In genomic region chr13:51799735-51800522, GRCm38 (mm10) we compare ENCODE assay signal across 16 mouse cellular contexts. TPM values are rescaled to one million over a fixed set of nuclear protein-coding genes. Genes with fewer than 3 reads are reported as not detected.
DNase-seq lines count a peak whose midpoint lies in the region; ATAC-seq and TF ChIP-seq lines count a peak whose summit lies in the region.
"Had no signal": no experiment of that assay in that cellular context is flagged by ENCODE, and none has a peak within 500 bp of the region (broad histone marks: within the 10 kb centered on the region; RNA-seq: fewer than 3 reads in every experiment).

No protein-coding gene starts in this region.

- H3K4me3 ChIP-seq in spleen, adult 2 months (ENCODE audit: extremely low read depth, insufficient read depth, insufficient read length), result no peak overlapping the region
- H3K4me3 ChIP-seq: embryonic facial prominence, embryonic 13.5 days; heart, embryonic 15.5 days; hindbrain, embryonic 13.5 days; limb, embryonic 12.5 days; stomach, embryonic 15.5 days had no signal

- H3K27ac ChIP-seq in spleen, adult 2 months (ENCODE audit: insufficient read depth, low read length), result peak overlapping the region; percentile 60
- H3K27ac ChIP-seq: embryonic facial prominence, embryonic 13.5 days; heart, embryonic 15.5 days; hindbrain, embryonic 13.5 days; limb, embryonic 12.5 days; stomach, embryonic 15.5 days had no signal

- DNase-seq in spleen, adult 2 months (ENCODE audit: low read depth in 1 of 2, low spot score in 2 of 2), result no peak
- no peak for DNase-seq in spleen, postnatal 14 days (ENCODE audit: low spot score in 2 of 2)
- peak; percentile 91 for DNase-seq in induced T-regulatory cell, adult 2 months (ENCODE audit: low read depth)
- peak; percentile 45 for DNase-seq in thymus, postnatal 4 days
- no peak for DNase-seq in heart, adult 11 months
- no peak for DNase-seq in gastrocnemius, postnatal 25 days
- no peak for DNase-seq in layer of hippocampus, postnatal 36 days
- DNase-seq: adrenal gland, postnatal 25 days; kidney, adult 2 months; kidney, postnatal 36 days had no signal

- H3K4me1 ChIP-seq in spleen, adult 2 months (ENCODE audit: control insufficient read depth, insufficient read depth, insufficient read length), result peaks cover 24% of the 10 kb centered on the region; the same call in 1 of the 2 replicates
- H3K4me1 ChIP-seq: heart, embryonic 15.5 days; limb, embryonic 12.5 days; stomach, embryonic 15.5 days had no signal

- no peak for TF ChIP-seq POLR2A in spleen, adult 2 months (IDR thresholded peaks at IDR 0.05; ENCODE audit: low read depth, low read length)

- no peaks in the 10 kb centered on the region for H3K36me3 ChIP-seq in spleen, adult 2 months (ENCODE audit: control insufficient read depth, insufficient read depth, low read length)
- H3K36me3 ChIP-seq: embryonic facial prominence, embryonic 13.5 days; heart, embryonic 15.5 days; hindbrain, embryonic 13.5 days; limb, embryonic 12.5 days; stomach, embryonic 15.5 days had no signal

- TF ChIP-seq CTCF in spleen, adult 2 months (IDR thresholded peaks at IDR 0.05; ENCODE audit: extremely low read depth, insufficient read depth, insufficient read length, insufficient replicate concordance), result no peak

- ATAC-seq in megakaryocyte progenitor cell, adult 5-6 weeks (replicated peaks; ENCODE audit: poor library complexity), result peak; percentile 53

- H3K27me3 ChIP-seq in spleen, adult 2 months (ENCODE audit: control insufficient read depth, insufficient read depth, low read length), result no peaks in the 10 kb centered on the region
- H3K27me3 ChIP-seq: embryonic facial prominence, embryonic 13.5 days; heart, embryonic 15.5 days; limb, embryonic 12.5 days; stomach, embryonic 15.5 days had no signal

- WGBS in spleen, adult 2 months, result 54% methylated on average over 16 of the region's 16 CpGs

RNA-seq across cellular contexts. Expression of gene Sema4d, which starts 6.4 kb away (rescaled TPM):
- 77.0 and 103 TPM in 2 replicates for polyA plus RNA-seq in spleen, adult 2 months (2012; rRNA removed)
- total RNA-seq in megakaryocyte progenitor cell, adult 5-6 weeks (2015), result 25.4 and 27.1 TPM in 2 replicates
- total RNA-seq in megakaryocyte progenitor cell, adult 5-6 weeks (2017), result 8.6 and 10.7 TPM in 2 replicates
- total RNA-seq in gastrocnemius, postnatal 25 days (2021), result 100 to 1,000 TPM; 132 to 144 TPM
- total RNA-seq in layer of hippocampus, postnatal 36 days (2021), result 100 to 1,000 TPM in 1 of 2 experiments, 10 to 100 TPM in 1; 96.5 to 108 TPM

RNA-seq across cellular contexts. Expression of gene Gadd45g, which starts 46.5 kb away (rescaled TPM):
- 14.6 and 19.8 TPM in 2 replicates for polyA plus RNA-seq in spleen, adult 2 months (2012; rRNA removed)
- 1.8 and 2.6 TPM in 2 replicates for total RNA-seq in megakaryocyte progenitor cell, adult 5-6 weeks (2015)
- total RNA-seq in megakaryocyte progenitor cell, adult 5-6 weeks (2017), result 2.5 and 2.6 TPM in 2 replicates
- total RNA-seq in gastrocnemius, postnatal 25 days (2021), result 10 to 100 TPM; 15.3 to 17.4 TPM
- 10 to 100 TPM; 19.9 to 22.3 TPM for total RNA-seq in layer of hippocampus, postnatal 36 days (2021)

Comparison
In these comparisons a context has a peak if more than half of its experiments do, and no peak if none do; other contexts are left out.
1. DNase-seq: peak in induced T-regulatory cell, adult 2 months (single experiment) and thymus, postnatal 4 days (single experiment); none in spleen, adult 2 months (0 of 2), spleen, postnatal 14 days (0 of 2), heart, adult 11 months (single experiment), gastrocnemius, postnatal 25 days (single experiment) and layer of hippocampus, postnatal 36 days (0 of 2).
2. RNA of gene Gadd45g, which starts 46.5 kb away (total RNA-seq): 19.9 to 22.3 TPM in layer of hippocampus, postnatal 36 days and 15.3 to 17.4 TPM in gastrocnemius, postnatal 25 days; 1.8 to 2.6 TPM in megakaryocyte progenitor cell, adult 5-6 weeks; every median in the first group is over 4 times any median in the second.